8 mouse cellular contexts compared by ENCODE assay signal in the genomic region with DNA sequence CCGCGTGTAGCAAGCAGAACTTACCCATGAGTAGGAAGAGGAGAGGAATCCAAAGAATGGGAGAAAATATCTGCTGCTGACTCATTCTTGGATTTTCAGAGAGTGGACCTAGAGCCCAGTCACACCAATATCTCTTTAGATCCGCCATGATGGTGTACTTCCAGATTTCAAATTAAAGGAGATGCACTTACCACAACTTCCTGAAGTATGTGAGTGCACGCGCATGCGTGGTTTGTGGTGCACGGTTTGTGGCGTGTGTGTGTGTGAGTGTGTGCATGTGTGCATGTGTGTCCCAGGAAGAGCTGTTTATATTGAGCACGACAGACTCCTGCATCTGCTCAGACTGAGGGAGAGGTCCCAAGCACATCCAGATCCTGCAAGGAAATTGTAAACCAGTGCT. TPM values are rescaled to one million over a fixed set of nuclear protein-coding genes. Genes with fewer than 3 reads are reported as not detected.
DNase-seq lines count a peak whose midpoint lies in the region; ATAC-seq lines count a peak whose summit lies in the region.

A gene (minus strand): TSS at position 235 of the 400 bp plus-strand sequence.

- WGBS in heart, embryonic 11.5 days (ENCODE audit: insufficient replicate concordance) = 79% methylated on average over 9 of the region's 9 CpGs

- H3K9ac ChIP-seq in heart, embryonic 11.5 days (ENCODE audit: low read depth, low read length) = no peak within 1 kb of the TSS

- peak; percentile 90 for DNase-seq in heart, adult 11 months
- DNase-seq in induced T-regulatory cell, adult 2 months (ENCODE audit: low read depth) = peak; percentile 93
- peak; percentile 65 to 75 for DNase-seq in thymus, postnatal 10 days (ENCODE audit: low spot score in 2 of 2)
- no peak for DNase-seq in adrenal gland, postnatal 10 days
- no peak for DNase-seq in left cerebral cortex, postnatal 25 days (ENCODE audit: low spot score in 2 of 2)
- no peak for DNase-seq in layer of hippocampus, postnatal 14 days (ENCODE audit: low spot score in 2 of 2)

- H3K9me3 ChIP-seq in heart, embryonic 11.5 days (replicated peaks; ENCODE audit: control insufficient read depth, low read length) = no peaks in the 10 kb centered on the region

- no peaks in the 10 kb centered on the region for H3K36me3 ChIP-seq in heart, embryonic 11.5 days (ENCODE audit: control insufficient read depth, insufficient read depth, low read length)

- intact Hi-C loops in left cerebral cortex, postnatal 25 days (cut with DNase I) = no loop called here

- no peak within 1 kb of the TSS for H3K27ac ChIP-seq in heart, embryonic 11.5 days (ENCODE audit: low read depth, low read length)

- H3K4me1 ChIP-seq in heart, embryonic 11.5 days (ENCODE audit: control insufficient read depth, insufficient read depth, low read length) = no peaks in the 10 kb centered on the region

- no peak within 1 kb of the TSS for H3K4me3 ChIP-seq in heart, embryonic 11.5 days (ENCODE audit: low read depth, low read length)

- H3K4me2 ChIP-seq in heart, embryonic 11.5 days = no peak within 1 kb of the TSS

- ATAC-seq in heart, embryonic 11.5 days (replicated peaks; ENCODE audit: insufficient number of reproducible peaks, low FRiP score, low TSS enrichment) = no peak
- peak; percentile 72 for ATAC-seq in monocyte, adult 5-6 weeks (replicated peaks; ENCODE audit: insufficient number of reproducible peaks, low FRiP score, low TSS enrichment, poor library complexity, severe bottlenecking)

- no peaks in the 10 kb centered on the region for H3K27me3 ChIP-seq in heart, embryonic 11.5 days (ENCODE audit: control insufficient read depth, insufficient read depth, low read length)

RNA-seq across cellular contexts. Expression of the gene that starts here (rescaled TPM):
- polyA plus RNA-seq in heart, embryonic 11.5 days (2014; fragmentation: Nextera tagmentation; extraction: Ambion mirVana) = not detected in 2 replicates
- total RNA-seq in monocyte, adult 5-6 weeks (2017) = 71.1 to 137 TPM (median 80.7 TPM) in 3 replicates
- 1 to 10 TPM; 1.7 to 2.2 TPM for total RNA-seq in adrenal gland, postnatal 10 days (2021)
- not detected for total RNA-seq in left cerebral cortex, postnatal 25 days (2021)
- not detected for total RNA-seq in layer of hippocampus, postnatal 14 days (2021)

Comparison
In these comparisons a context has a peak if more than half of its experiments do, and no peak if none do; other contexts are left out.
1. RNA of the gene that starts here (total RNA-seq): 71.1 to 137 TPM in monocyte, adult 5-6 weeks; 1.7 to 2.2 TPM in adrenal gland, postnatal 10 days, not detected in left cerebral cortex, postnatal 25 days and not detected in layer of hippocampus, postnatal 14 days; every median in the first group is over 10 times any median in the second.
2. DNase-seq: peak in heart, adult 11 months (single experiment), induced T-regulatory cell, adult 2 months (single experiment) and thymus, postnatal 10 days (2 of 2); none in adrenal gland, postnatal 10 days (single experiment), left cerebral cortex, postnatal 25 days (0 of 2) and layer of hippocampus, postnatal 14 days (0 of 2).